Mouse (Mus musculus): ENCODE data around the gene Tuba1c. TPM values are rescaled to one million over a fixed set of nuclear protein-coding genes. Genes with fewer than 3 reads are reported as not detected.

Gene Tuba1c
- polyA plus RNA-seq, 1 experiment from 2014 or later, result 41.4 TPM

DNA sequence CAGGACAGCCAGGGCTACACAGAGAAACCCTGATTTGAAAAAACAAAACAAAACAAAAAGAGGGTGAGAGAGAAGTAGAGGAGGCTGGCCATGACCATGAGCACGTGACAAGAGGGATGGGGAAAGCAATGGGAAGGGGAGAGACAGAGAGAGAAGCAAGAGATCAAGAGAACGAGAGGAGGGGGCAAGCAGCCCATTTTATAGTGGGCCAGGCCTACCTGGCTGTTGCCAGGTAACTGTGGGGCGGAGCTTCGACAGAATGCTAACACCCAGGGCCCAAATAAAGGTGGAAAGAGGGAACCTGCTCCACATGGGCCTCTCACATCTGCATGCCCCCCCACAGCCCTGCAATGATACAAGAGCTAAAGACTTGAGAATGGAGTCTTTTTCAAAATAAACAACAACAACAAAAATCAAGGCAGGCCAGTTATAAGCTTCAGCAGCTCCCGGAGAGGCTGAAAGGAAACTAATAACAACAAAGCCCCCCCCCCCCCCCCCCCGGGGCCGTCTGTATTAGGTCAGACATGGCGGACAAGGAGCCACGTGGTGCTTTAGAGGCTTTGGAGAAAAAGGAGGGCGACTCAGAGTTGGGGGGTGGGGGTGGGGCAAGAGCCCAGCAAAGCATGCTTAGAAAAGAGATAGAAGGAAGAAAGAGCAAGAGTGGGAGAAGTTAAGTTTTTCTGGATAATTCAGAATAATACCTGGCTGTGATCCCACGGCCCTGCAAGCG is 39.8 kb upstream of the Tuba1c start:
- Histone ChIP-seq H3K9ac (replicated peaks) (peak overlapping the region; percentile 71), H3K4me2 (replicated peaks) (peak overlapping the region; percentile 70), H3K27ac (peak overlapping the region; percentile 99), H3K27me3 (no peaks in the 10 kb centered on the region), H3K4me3 (replicated peaks) (peak overlapping the region; percentile 41), H3K9me3 (no peaks in the 10 kb centered on the region), H3K36me3 (0 out of 2 replicates have a peak, but pooled peaks cover 4% of the 10 kb centered on the region), H3K4me1 (replicated peaks) (peaks cover 84% of the 10 kb centered on the region)
- ATAC-seq, result no peak
- 21% methylated on average over 11 of the region's 12 CpGs for WGBS

DNA sequence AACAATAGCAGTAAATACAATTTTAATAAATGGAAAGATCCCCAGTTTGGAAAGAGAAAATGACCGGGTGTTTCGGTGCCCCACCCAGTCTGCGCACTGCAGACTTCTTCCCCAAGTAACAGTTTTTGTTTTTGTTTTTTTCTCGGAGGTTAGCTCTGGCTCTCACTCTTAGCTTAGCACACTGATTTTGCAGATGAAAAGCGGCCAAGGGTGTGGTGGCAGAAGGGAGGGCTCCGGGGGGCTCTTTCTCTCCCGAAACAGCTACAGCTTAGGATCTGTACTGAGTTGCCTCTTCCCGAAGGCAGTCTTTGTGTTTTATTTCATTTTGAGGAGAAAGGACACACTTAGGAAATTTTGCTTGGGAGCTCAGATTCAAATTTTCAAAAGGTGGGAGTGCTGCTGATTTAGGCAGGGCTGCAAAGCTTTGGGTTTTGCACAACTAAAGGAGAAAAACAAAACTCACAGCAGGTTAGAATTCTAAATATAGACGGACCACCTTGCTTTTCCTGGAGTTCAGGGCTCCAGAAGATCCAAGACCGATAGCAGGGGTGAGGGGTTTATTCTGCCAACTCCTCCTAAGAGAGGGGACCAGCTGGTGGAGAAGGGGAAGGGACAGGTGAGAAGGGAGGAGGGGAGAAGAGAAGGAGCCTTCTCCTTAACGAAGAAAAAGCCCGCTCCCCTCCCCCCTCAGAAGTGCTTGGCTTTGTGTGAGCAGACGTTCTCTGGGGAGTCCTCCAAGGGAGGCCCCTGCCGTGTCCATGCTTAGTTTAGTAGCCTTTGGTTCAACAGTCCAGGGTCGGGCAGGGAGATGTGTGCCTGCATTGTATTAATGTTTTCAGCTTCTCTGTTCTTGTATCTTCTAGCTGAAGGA is 38.8 kb upstream of the Tuba1c start:
- ATAC-seq, result no peak
- Histone ChIP-seq H3K27ac (peak overlapping the region; percentile 99), H3K9me3 (no peaks in the 10 kb centered on the region), H3K27me3 (no peaks in the 10 kb centered on the region), H3K36me3 (0 out of 2 replicates have a peak, but pooled peaks cover 4% of the 10 kb centered on the region), H3K4me3 (replicated peaks) (peak overlapping the region; percentile 41), H3K4me2 (replicated peaks) (peak overlapping the region; percentile 70), H3K4me1 (replicated peaks) (peaks cover 77% of the 10 kb centered on the region), H3K9ac (replicated peaks) (peak overlapping the region; percentile 71)
- WGBS, result 6% methylated on average over 15 of the region's 15 CpGs

DNA sequence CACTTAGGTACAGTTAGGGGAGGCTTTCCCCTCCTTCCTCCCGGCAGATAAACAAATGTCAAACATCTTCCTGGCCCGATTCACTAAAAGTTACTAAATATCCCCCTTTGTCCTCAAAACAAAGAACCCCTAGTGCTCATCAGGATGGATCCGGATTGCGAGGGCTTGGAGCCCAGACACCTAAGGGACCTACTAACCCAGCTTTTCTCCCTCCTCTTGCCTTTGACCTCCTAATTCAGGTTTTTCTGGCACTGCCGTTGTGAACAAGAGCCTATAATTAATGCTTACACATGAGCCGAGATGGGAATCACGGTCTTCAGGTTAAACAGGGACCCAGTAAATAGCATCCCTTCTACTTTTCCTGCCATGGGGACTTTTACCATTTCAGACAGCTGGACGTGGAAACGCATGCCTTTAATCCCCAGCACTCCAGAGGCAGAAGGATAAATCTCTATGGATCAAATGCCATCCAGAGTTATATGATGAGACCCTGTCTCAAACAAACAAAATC is 38.1 kb upstream of the Tuba1c start:
- H3K36me3 ChIP-seq, result 0 out of 2 replicates have a peak, but pooled peaks cover 4% of the 10 kb centered on the region
- WGBS, result 1% methylated on average over 9 of the region's 9 CpGs
- no peak for ATAC-seq
- H3K4me2 ChIP-seq (replicated peaks), result peak overlapping the region; percentile 70
- peak overlapping the region; percentile 41 for H3K4me3 ChIP-seq (replicated peaks)
- peak overlapping the region; percentile 99 for H3K27ac ChIP-seq
- H3K27me3 ChIP-seq, result no peaks in the 10 kb centered on the region
- no peaks in the 10 kb centered on the region for H3K9me3 ChIP-seq
- peak overlapping the region; percentile 71 for H3K9ac ChIP-seq (replicated peaks)
- peaks cover 73% of the 10 kb centered on the region for H3K4me1 ChIP-seq (replicated peaks)

DNA sequence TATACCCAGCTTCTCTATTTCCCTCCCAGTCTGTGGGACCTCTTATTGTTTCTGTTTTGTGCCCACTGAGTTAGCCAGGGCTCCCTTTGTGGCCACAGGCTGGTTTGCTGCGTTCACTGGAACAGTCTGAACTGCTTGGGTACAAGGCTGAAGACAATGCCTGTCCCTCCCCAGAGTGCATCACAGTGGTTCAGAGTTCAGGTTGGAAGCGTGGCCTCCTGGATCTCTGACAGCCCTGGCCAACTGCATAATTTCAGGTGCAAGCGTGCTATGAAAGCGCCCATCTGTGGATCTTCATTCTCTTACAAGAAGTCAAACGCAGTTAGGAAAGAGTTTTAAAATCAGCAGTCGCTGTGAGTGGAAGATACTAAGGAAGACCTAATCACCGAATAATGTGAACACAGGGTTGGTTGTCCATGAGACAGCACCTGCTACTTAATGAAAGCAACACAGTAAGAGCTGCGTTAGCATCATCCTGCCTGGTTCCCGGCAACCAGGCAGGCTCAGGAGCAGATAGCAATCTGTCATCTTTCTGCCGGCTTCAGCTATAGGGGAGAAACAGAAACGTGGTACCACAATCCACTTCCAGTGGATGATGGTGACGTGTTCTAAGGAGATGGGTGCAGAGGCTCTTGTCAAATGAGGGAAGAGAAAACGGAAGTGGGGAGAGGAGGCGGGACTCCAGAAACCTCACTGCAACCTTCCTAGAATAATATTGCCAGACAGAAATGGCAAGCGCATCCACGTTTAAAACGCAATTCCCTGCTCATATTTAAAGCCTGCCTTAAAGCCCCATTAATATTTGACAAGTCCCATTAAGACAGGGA is 37.4 kb upstream of the Tuba1c start:
- H3K4me1 ChIP-seq (replicated peaks), result peaks cover 66% of the 10 kb centered on the region
- H3K9ac ChIP-seq (replicated peaks), result peak overlapping the region; percentile 71
- WGBS, result 17% methylated on average over 17 of the region's 17 CpGs
- no peaks in the 10 kb centered on the region for H3K27me3 ChIP-seq
- peak; percentile 76 for ATAC-seq
- H3K9me3 ChIP-seq, result no peaks in the 10 kb centered on the region
- 0 out of 2 replicates have a peak, but pooled peaks cover 4% of the 10 kb centered on the region for H3K36me3 ChIP-seq
- peak overlapping the region; percentile 41 for H3K4me3 ChIP-seq (replicated peaks)
- peak overlapping the region; percentile 70 for H3K4me2 ChIP-seq (replicated peaks)
- H3K27ac ChIP-seq, result peak overlapping the region; percentile 99

DNA sequence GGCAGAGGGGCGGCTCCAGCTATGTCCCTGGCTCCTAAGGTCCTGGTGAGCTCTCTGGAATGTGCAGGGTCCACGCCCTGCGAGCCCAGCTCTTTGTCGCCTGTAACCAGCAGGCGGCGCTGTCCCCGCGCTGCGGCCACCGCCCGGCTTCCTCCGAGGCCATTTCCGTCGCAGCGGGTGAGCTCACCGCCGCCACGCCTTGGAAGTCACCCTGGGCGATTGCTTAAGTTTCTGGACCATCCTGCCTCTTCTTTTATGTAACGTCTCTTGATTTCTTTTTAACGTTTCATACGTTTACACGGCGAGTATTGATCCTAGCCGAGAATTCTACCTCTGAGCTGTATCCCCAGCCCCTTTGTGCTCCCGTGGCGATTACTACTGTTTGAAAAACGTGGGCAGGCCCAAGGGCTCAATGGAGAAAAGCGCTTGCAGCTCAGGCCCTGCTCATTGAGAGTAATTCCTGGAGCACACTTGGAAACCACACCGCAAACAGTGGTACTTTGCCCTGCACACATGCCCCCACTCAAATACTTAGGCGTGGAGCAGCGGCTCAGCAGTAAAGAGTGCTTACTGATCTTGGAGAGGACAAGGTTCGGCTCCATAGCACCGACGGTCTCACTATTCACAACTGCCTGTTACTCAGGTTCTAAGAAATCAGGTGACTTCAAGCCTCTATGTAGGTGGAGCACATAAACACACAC is 36.4 kb upstream of the Tuba1c start:
- 0 out of 2 replicates have a peak, but pooled peaks cover 4% of the 10 kb centered on the region for H3K36me3 ChIP-seq
- H3K9me3 ChIP-seq, result no peaks in the 10 kb centered on the region
- H3K4me3 ChIP-seq (replicated peaks), result peak overlapping the region; percentile 41
- H3K27me3 ChIP-seq, result no peaks in the 10 kb centered on the region
- H3K4me1 ChIP-seq (replicated peaks), result peaks cover 63% of the 10 kb centered on the region
- peak overlapping the region; percentile 71 for H3K9ac ChIP-seq (replicated peaks)
- peak overlapping the region; percentile 99 for H3K27ac ChIP-seq
- ATAC-seq, result peak; percentile 83
- 3% methylated on average over 35 of the region's 35 CpGs for WGBS
- H3K4me2 ChIP-seq (replicated peaks), result peak overlapping the region; percentile 70

DNA sequence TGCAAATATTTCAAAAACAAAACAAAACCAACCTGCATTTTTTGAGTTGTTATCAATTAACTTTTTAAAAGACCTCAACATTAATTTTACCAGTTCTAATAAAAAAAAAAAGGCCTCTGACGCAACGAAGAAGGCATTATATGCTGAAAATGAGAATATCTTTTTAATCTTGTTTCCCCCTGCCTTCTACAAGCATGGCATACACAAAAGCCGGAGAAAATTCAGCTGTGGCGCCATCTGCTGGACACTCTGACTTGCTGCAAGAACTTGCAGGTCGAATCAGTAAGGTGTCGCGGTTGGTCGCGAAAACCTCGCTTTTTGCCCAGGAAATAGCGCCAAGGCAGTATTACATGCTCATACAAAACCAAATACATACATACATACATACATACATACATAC is 35.8 kb upstream of the Tuba1c start:
- Histone ChIP-seq H3K27ac (peak overlapping the region; percentile 99), H3K4me1 (replicated peaks) (peaks cover 62% of the 10 kb centered on the region), H3K36me3 (0 out of 2 replicates have a peak, but pooled peaks cover 4% of the 10 kb centered on the region), H3K9me3 (no peaks in the 10 kb centered on the region), H3K27me3 (no peaks in the 10 kb centered on the region), H3K9ac (replicated peaks) (peak overlapping the region; percentile 71; the same call in 1 of the 2 replicates), H3K4me3 (replicated peaks) (peak overlapping the region; percentile 41; the same call in 1 of the 2 replicates), H3K4me2 (replicated peaks) (peak overlapping the region; percentile 70)
- 5% methylated on average over 11 of the region's 11 CpGs for WGBS
- ATAC-seq, result no peak

DNA sequence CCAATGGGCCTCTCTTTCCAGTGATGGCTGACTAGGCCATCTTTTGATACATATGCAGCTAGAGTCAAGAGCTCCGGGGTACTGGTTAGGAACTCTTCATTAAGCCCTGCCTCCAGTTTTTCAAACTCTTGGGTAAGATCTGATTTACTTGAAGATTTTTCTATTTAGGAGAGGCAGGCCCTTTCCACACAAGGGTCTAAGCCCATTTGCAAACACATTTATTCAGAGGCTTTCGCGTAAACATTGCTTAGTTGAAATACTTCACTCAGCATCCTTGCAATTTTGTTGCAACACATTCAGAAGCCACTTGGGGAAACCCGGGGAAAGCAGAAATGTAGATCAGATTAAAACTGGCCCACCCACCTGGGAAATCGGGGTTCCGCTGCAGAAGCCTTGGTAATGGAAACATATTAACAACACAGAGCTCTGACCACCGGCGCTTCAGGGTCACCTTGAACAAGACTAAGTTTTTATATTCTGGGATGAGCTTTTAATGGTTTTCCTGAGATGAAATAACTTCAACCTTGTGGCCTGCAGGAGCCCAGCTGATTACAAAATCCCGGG is 34.7 kb upstream of the Tuba1c start:
- peaks cover 50% of the 10 kb centered on the region for H3K4me1 ChIP-seq (replicated peaks)

DNA sequence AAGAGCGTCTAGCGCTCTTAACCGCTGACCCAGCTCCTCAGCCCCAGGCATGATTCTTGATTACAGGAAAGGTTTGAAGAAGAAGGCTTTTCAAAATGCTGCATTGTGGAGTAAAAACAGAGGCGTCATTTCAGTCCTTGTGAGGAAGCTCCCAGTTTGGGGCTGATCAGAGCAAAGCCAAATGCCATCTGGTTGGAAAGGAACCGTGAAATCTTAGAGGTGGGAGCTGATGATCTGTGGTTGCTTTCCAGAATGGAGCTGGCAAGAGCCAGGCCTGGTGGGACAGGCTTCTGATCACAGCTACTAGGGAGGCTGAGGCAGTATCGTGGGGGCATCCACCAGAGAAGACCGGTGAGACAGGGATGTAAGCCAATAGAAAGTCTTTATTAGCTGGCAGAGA is 32.9 kb upstream of the Tuba1c start:
- H3K4me1 ChIP-seq (replicated peaks), result peaks cover 45% of the 10 kb centered on the region
- H3K9ac ChIP-seq (replicated peaks), result no peak overlapping the region
- no peaks in the 10 kb centered on the region for H3K27me3 ChIP-seq
- H3K4me3 ChIP-seq (replicated peaks), result no peak overlapping the region
- 82% methylated on average over 7 of the region's 7 CpGs for WGBS
- H3K9me3 ChIP-seq, result no peaks in the 10 kb centered on the region
- no peaks in the 10 kb centered on the region for H3K36me3 ChIP-seq
- H3K4me2 ChIP-seq (replicated peaks), result no peak overlapping the region
- H3K27ac ChIP-seq, result no peak overlapping the region
- no peak for ATAC-seq

More for the DNA sequence above, 34.7 kb upstream of the Tuba1c start:
- Histone ChIP-seq H3K4me2 (replicated peaks) (no peak overlapping the region), H3K36me3 (no peaks in the 10 kb centered on the region), H3K9ac (replicated peaks) (no peak overlapping the region), H3K9me3 (no peaks in the 10 kb centered on the region), H3K27me3 (no peaks in the 10 kb centered on the region), H3K4me3 (replicated peaks) (no peak overlapping the region), H3K27ac (no peak overlapping the region)
- WGBS, result 80% methylated on average over 9 of the region's 9 CpGs
- no peak for ATAC-seq

DNA sequence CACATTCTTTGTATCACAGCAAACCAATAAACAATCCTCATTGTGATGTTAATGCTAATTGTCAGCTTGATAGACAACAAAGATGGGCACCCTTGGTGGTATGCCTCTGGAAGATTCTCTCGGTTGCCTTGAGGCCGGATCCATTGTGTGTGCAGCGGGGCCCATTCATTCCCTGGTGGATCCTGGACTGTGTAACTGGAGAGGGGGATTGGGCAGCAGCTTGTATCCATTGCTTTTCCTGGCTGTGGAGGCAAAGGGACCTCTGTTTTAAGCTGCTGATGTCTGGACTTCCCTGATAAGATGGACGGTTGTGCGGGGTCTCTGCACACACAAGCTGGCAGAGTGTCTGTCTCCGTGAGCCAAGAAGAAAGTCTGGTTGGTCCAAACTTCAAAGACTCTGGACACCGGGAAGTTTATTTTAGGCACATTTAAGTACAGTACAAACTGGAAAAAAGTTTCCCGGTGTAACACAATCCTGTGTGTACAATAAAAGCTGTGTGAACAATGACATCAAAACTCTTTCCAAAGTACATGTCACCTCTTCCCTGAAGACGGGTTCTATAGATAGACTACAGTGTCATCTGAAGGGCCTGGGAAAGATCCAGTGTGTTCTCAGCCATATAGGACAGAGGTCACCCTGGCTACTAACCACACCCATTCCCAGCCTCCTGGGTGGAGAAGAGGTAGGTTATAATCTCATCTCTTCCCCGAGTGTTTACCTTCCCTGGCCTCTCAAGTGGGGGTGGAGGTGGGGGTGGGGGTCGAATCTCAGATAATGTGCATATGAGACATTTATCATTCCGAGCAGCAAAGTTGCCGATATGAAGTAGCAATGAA is 31.5 kb upstream of the Tuba1c start:
- WGBS, result 48% methylated on average over 13 of the region's 13 CpGs
- no peaks in the 10 kb centered on the region for H3K36me3 ChIP-seq
- no peak overlapping the region for H3K4me3 ChIP-seq (replicated peaks)
- H3K9ac ChIP-seq (replicated peaks), result no peak overlapping the region
- no peaks in the 10 kb centered on the region for H3K27me3 ChIP-seq
- no peak for ATAC-seq
- no peaks in the 10 kb centered on the region for H3K9me3 ChIP-seq
- H3K27ac ChIP-seq, result no peak overlapping the region; the same call in 1 of the 2 replicates
- no peak overlapping the region for H3K4me2 ChIP-seq (replicated peaks)
- H3K4me1 ChIP-seq (replicated peaks), result peaks cover 35% of the 10 kb centered on the region

DNA sequence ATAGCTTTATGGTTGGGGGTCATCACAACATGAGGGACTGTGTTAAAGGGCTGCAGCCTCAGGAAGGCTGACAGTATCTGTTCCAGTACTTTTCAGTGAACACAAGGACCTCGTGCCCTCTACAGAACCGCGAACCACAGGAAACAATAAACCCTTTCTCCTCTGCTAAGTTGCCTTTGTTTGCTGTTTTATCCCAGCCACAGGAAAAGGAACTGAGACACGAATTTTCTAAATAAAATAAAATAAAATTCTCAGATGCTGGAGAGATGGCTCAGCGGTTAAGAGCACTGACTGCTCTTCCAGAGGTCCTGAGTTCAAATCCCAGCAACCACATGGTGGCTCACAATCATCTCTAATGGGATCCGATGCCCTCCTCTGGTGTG is 30.9 kb upstream of the Tuba1c start:
- no peak overlapping the region for H3K9ac ChIP-seq (replicated peaks)
- no peak overlapping the region for H3K27ac ChIP-seq
- H3K9me3 ChIP-seq, result no peaks in the 10 kb centered on the region
- H3K36me3 ChIP-seq, result no peaks in the 10 kb centered on the region
- H3K4me2 ChIP-seq (replicated peaks), result no peak overlapping the region
- H3K27me3 ChIP-seq, result no peaks in the 10 kb centered on the region
- no peak for ATAC-seq
- H3K4me3 ChIP-seq (replicated peaks), result no peak overlapping the region
- H3K4me1 ChIP-seq (replicated peaks), result peaks cover 31% of the 10 kb centered on the region
- 41% methylated on average over 6 of the region's 6 CpGs for WGBS

Data from midbrain, embryonic 13.5 days (tissue).